Mouse (Mus musculus) E14TG2a.4 (cell line): ENCODE measurements around the gene Kras.

Source experiments
- H3K27me3 ChIP-seq: 2 replicates; pipeline ENCODE4 v1.6.1; 2014; ENCODE audit warnings: low read length, control low read depth; ENCODE audit not compliant: insufficient read depth
- H3K36me3 ChIP-seq: 2 replicates; pipeline ENCODE4 v1.6.1; 2014; ENCODE audit warnings: low read length, control low read depth; ENCODE audit not compliant: insufficient read depth
- H3K4me1 ChIP-seq: replicated peaks from 2 replicates; pipeline ENCODE4 v1.6.1; 2014; ENCODE audit warnings: low read depth, low read length, control low read depth
- H3K4me3 ChIP-seq: replicated peaks from 2 replicates; pipeline ENCODE4 v1.5.1; 2014; ENCODE audit warnings: mild to moderate bottlenecking, low read length
- H3K9me3 ChIP-seq: 2 replicates; pipeline ENCODE4 v1.6.1; 2014; ENCODE audit warnings: low read length, control low read depth
- CTCF ChIP-seq: conservative IDR thresholded peaks from 2 replicates; pipeline ENCODE4 v1.5.1; 2014; ENCODE audit warnings: low read length
- NANOG ChIP-seq: IDR thresholded peaks from 2 replicates; pipeline ENCODE4 v1.6.1; 2014; ENCODE audit warnings: borderline replicate concordance, low read length, mixed read lengths
- POU5F1 ChIP-seq: IDR thresholded peaks from 2 replicates; pipeline ENCODE4 v1.6.1; 2014; ENCODE audit warnings: low read length, borderline replicate concordance

Gene Kras

DNA sequence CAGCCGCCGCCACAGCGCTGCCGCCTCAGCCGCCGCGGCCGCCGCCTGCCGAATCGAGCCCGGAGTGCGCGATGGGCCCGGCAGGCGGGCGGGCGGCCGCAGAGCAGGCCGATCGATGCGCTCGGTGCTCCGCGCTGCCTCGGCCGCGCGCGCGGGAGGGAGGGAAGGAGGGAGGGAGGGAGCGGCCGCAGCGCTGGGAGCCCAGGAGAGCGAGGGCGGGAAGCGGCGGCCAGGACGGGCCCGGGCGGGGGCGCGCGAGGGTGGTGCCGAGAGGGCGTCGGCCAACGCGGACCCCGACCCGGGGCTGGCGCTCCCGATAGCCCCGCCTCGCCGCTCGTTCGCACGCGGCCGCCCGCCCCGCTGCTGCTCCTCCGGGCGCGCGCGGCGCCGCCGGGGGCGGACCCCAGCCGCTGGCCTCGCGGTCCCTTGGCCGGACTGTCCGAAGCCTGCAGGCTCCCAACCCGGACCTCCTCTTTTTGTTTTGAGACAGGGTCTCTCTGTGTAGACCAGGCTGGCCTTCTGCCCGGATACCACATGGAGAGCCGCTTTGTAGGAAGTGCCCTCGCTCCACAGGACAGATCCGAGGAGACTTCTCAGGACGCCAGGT, at the start of gene Kras:
Kras (minus strand) TSS at position 55 of the 607 bp plus-strand sequence.
- Histone ChIP-seq H3K9me3 (no peaks in the 10 kb centered on the region), H3K27me3 (peaks cover 27% of the 10 kb centered on the region), H3K36me3 (peaks cover 12% of the 10 kb centered on the region), H3K4me1 (peaks cover 28% of the 10 kb centered on the region), H3K4me3 (peak within 1 kb of the TSS; percentile 93)
- TF ChIP-seq NANOG: no peak
- no peak for TF ChIP-seq CTCF
- no peak for TF ChIP-seq POU5F1

DNA sequence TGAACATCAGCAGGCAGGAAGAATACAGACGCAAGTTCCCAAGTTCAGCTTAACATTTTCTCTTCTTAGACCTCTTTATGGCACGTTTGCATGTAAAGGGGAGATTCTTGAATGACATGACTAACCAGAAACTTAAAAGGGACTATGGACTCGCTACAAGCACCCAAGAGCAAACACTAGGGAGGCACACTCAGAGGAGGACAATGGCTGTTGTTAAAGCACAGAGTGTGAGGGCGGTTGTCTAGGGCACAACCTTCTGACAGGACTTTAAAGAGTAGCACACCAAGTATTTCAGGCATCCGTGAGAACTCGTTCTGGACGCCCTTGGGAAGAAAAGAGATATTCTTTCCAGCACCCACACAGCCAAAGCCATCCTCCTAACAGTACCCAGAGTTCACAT, 47.6 kb upstream of the Kras start:
- TF ChIP-seq CTCF (no peak), NANOG (no peak), POU5F1 (no peak)
- no peak overlapping the region for H3K4me3 ChIP-seq
- H3K27me3 ChIP-seq: peaks cover 19% of the 10 kb centered on the region
- H3K4me1 ChIP-seq: peaks cover under 1% of the 10 kb centered on the region; the same call in 1 of the 2 replicates
- H3K36me3 ChIP-seq: no peaks in the 10 kb centered on the region
- H3K9me3 ChIP-seq: no peaks in the 10 kb centered on the region

DNA sequence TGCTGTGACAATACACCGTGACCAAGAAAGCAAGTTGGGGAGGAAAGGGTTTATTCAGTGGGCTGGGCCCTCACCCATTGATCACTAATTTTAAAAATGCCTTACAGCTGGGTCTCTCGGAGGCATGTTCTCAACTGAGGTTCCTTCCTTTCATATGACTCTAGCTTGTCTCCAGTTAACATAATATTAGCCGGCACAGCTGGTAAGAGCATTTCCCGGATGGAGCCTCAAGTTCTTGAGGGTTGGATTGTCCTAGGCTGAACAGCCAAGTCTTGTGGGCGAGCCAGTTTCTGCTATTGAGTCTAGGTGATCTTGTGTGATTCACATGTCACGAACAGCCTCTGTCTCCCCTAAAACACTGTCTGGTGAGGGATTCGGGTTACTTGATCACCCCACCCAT, 46.9 kb upstream of the Kras start:
- no peaks in the 10 kb centered on the region for H3K4me1 ChIP-seq
- no peak overlapping the region for H3K4me3 ChIP-seq
- peaks cover 13% of the 10 kb centered on the region for H3K27me3 ChIP-seq
- no peaks in the 10 kb centered on the region for H3K36me3 ChIP-seq
- no peaks in the 10 kb centered on the region for H3K9me3 ChIP-seq
- TF ChIP-seq NANOG (no peak), POU5F1 (no peak), CTCF (no peak)

DNA sequence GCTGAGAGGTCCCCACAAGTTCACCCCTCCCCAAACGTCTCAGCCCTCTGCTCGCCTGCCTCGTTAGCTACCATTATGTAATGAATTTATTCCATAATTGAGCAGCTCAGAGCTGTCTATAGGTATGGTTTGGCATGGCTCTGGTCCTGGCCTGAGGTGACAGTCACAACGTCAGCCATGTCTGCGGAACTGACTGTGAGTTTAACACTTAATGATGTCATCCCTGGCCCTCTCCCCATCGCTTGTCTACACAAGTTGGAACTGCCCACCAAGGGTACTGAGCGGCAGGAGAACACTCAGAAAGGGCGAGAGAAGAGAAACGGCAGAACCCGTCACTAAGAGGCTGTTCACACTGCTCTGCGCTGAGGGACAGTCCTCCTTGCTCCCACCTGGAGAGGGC, 45.1 kb upstream of the Kras start:
- H3K4me3 ChIP-seq: no peak overlapping the region
- peaks cover 8% of the 10 kb centered on the region; the same call in 1 of the 2 replicates for H3K4me1 ChIP-seq
- H3K9me3 ChIP-seq: no peaks in the 10 kb centered on the region
- H3K36me3 ChIP-seq: no peaks in the 10 kb centered on the region
- TF ChIP-seq POU5F1 (no peak), CTCF (no peak), NANOG (no peak)
- H3K27me3 ChIP-seq: peaks cover 1% of the 10 kb centered on the region; the same call in 1 of the 2 replicates

DNA sequence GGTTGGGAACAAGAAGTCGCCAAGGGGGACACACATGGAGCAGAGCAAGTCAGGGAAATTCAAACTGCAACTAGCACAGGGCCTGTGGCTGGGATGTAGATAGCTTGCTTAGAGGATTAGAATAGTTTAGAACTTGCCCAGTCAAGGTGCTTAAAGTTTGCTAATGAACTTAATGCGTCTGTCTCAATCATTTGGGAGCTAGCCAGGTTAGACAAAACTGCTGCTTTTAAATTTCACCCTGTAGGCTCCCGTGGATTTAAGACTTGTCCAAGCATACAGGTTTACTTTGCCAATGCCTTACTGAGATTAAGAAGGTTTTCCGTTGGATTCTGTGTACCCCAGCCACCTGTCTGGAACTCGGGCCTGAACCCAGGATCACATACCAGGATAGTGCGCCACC, 43.1 kb upstream of the Kras start:
- H3K4me3 ChIP-seq: no peak overlapping the region
- H3K9me3 ChIP-seq: no peaks in the 10 kb centered on the region
- no peaks in the 10 kb centered on the region for H3K27me3 ChIP-seq
- peaks cover 8% of the 10 kb centered on the region; the same call in 1 of the 2 replicates for H3K4me1 ChIP-seq
- TF ChIP-seq CTCF (no peak), POU5F1 (no peak), NANOG (no peak)
- H3K36me3 ChIP-seq: no peaks in the 10 kb centered on the region

DNA sequence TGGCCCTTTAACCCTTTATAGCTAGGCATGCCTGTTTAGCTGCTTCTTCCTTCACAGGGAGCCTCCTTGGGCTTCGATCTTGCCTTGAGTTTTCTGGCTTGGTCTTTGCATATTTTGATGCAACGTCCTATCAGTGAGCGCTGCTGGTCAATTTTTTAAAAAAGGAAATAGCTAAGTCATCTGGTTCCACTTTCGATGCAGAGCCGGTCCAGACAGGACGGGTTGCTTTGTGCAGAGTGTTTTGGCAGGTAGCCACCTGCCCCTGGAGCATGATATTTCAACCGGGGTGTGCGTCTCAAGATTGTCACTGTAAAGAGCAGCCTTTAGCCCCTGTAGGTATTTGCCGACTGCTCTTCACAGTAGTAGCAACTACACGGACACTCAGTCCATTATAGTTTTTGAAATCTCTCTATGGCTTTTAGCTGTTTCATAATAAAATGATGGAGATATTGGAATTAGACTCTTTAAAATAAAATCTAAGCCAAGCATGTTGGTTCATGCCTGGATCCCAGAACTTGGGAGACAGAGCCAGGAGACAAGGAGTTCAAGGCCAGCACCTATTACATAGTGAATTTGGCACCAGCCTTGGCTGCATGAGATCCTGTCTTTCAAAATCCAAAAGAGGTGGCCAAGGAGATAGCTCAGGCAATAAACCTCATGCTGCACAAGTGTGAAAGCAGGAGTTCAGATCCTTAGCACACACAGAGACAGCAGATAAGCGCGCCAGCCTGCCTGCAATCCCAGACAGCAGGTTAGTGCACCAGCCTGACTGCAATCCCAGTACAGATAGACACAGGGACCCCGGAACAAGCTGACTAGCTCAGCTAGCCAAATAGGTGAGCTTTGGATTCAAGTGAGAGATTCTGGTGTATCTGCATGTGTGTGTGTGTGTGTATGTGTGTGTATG, 41.6 kb upstream of the Kras start:
- H3K27me3 ChIP-seq: no peaks in the 10 kb centered on the region

DNA sequence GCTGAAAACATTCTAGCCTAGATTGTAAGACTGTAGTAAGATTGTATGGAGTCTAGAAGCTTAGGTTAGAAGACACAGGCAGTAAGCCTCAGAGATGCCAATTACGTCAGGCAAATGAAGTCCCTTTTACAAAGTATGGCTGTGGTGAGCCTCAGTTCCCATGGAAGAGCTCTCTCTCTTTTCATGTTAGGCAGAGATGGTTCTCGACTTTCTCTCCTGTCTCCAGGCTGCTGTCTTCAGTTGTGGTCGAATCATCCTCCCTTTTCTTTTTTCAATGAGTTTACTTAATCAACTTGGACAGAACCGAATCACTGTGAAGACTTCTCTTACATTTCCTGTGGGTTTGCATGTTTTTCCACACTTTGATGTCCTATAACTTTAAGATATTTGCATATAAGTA, 35.6 kb upstream of the Kras start:
- H3K36me3 ChIP-seq: no peaks in the 10 kb centered on the region
- H3K4me3 ChIP-seq: no peak overlapping the region
- no peaks in the 10 kb centered on the region for H3K9me3 ChIP-seq
- no peak for TF ChIP-seq POU5F1
- no peak for TF ChIP-seq CTCF
- TF ChIP-seq NANOG: no peak
- peaks cover 8% of the 10 kb centered on the region; the same call in 1 of the 2 replicates for H3K4me1 ChIP-seq
- no peaks in the 10 kb centered on the region for H3K27me3 ChIP-seq

More for the DNA sequence above, 41.6 kb upstream of the Kras start:
- Histone ChIP-seq H3K9me3 (no peaks in the 10 kb centered on the region), H3K36me3 (no peaks in the 10 kb centered on the region), H3K4me1 (peaks cover 8% of the 10 kb centered on the region; the same call in 1 of the 2 replicates), H3K4me3 (no peak overlapping the region)
- TF ChIP-seq CTCF: no peak
- TF ChIP-seq POU5F1: no peak
- no peak for TF ChIP-seq NANOG

DNA sequence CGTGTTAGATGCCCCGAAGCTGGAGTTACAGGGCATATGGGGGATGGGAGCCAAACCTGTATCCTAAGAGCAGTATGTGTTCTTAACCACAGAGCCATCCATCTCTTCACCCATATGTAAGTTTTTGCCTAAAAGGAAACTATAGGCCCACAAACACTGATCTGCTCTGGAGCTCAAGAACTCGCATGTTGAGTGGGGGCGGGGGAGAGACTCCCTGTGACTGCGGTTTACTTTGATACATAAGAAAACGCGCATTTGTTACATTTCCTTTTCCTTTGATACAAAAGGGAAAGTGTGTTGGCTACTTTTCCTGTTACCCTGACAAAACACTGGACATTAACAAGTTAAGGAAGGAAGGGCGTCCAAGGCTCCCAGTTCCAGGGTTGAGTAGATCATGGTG, 34.2 kb upstream of the Kras start:
- peaks cover 15% of the 10 kb centered on the region for H3K4me1 ChIP-seq
- TF ChIP-seq NANOG: no peak
- TF ChIP-seq CTCF: no peak
- no peak for TF ChIP-seq POU5F1
- H3K36me3 ChIP-seq: no peaks in the 10 kb centered on the region
- no peak overlapping the region for H3K4me3 ChIP-seq
- H3K9me3 ChIP-seq: no peaks in the 10 kb centered on the region
- H3K27me3 ChIP-seq: no peaks in the 10 kb centered on the region
